Mouse (Mus musculus): Measurements from ENCODE around the gene Tnfrsf14. TPM values are rescaled to one million over a fixed set of nuclear protein-coding genes. Genes with fewer than 3 reads are reported as not detected.

Tnfrsf14 gene
- polyA plus RNA-seq, 1 experiment from 2014 or later, result not detected

GRCm38 (mm10) chr4:154942632-154943322, 14.4 kb upstream of the Tnfrsf14 start:
- WGBS, result 86% methylated on average over 10 of the region's 10 CpGs
- ATAC-seq (ENCODE audit: low read depth), result no peak
- no peak overlapping the region for H3K4me2 ChIP-seq (ENCODE audit: low read depth, low read length)
- H3K36me3 ChIP-seq (ENCODE audit: control insufficient read depth, insufficient read depth, low read length), result no peaks in the 10 kb centered on the region
- peaks cover 3% of the 10 kb centered on the region; the same call in 1 of the 2 replicates for H3K4me1 ChIP-seq (ENCODE audit: control insufficient read depth, insufficient read depth, low read length)
- no peaks in the 10 kb centered on the region for H3K27me3 ChIP-seq (ENCODE audit: control insufficient read depth, insufficient read depth, low read length)
- no peak overlapping the region for H3K27ac ChIP-seq (ENCODE audit: low read depth, low read length)
- H3K4me3 ChIP-seq (ENCODE audit: low read depth, low read length), result no peak overlapping the region
- H3K9me3 ChIP-seq (ENCODE audit: control insufficient read depth, low read length), result no peaks in the 10 kb centered on the region
- no peak overlapping the region for H3K9ac ChIP-seq (replicated peaks; ENCODE audit: low read depth, low read length)

GRCm38 (mm10) chr4:154941831-154942230, 13.5 kb upstream of the Tnfrsf14 start:
- no peak overlapping the region for H3K9ac ChIP-seq (replicated peaks; ENCODE audit: low read depth, low read length)
- H3K36me3 ChIP-seq (ENCODE audit: control insufficient read depth, insufficient read depth, low read length), result no peaks in the 10 kb centered on the region
- ATAC-seq (ENCODE audit: low read depth), result no peak
- H3K4me1 ChIP-seq (ENCODE audit: control insufficient read depth, insufficient read depth, low read length), result peaks cover 3% of the 10 kb centered on the region; the same call in 1 of the 2 replicates
- no peaks in the 10 kb centered on the region for H3K27me3 ChIP-seq (ENCODE audit: control insufficient read depth, insufficient read depth, low read length)
- WGBS, result 97% methylated on average over 5 of the region's 5 CpGs
- H3K9me3 ChIP-seq (ENCODE audit: control insufficient read depth, low read length), result no peaks in the 10 kb centered on the region
- H3K4me3 ChIP-seq (ENCODE audit: low read depth, low read length), result no peak overlapping the region
- H3K4me2 ChIP-seq (ENCODE audit: low read depth, low read length), result no peak overlapping the region
- H3K27ac ChIP-seq (ENCODE audit: low read depth, low read length), result no peak overlapping the region

GRCm38 (mm10) chr4:154940156-154940555, 11.8 kb upstream of the Tnfrsf14 start:
- 88% methylated on average over 2 of the region's 2 CpGs for WGBS
- Histone ChIP-seq H3K9me3 (ENCODE audit: control insufficient read depth, low read length) (no peaks in the 10 kb centered on the region), H3K27ac (ENCODE audit: low read depth, low read length) (no peak overlapping the region), H3K36me3 (ENCODE audit: control insufficient read depth, insufficient read depth, low read length) (no peaks in the 10 kb centered on the region), H3K4me1 (ENCODE audit: control insufficient read depth, insufficient read depth, low read length) (no peaks in the 10 kb centered on the region), H3K4me2 (ENCODE audit: low read depth, low read length) (no peak overlapping the region), H3K27me3 (ENCODE audit: control insufficient read depth, insufficient read depth, low read length) (no peaks in the 10 kb centered on the region), H3K9ac (replicated peaks; ENCODE audit: low read depth, low read length) (no peak overlapping the region), H3K4me3 (ENCODE audit: low read depth, low read length) (no peak overlapping the region)
- no peak for ATAC-seq (ENCODE audit: low read depth)

GRCm38 (mm10) chr4:154937746-154938145, 9.4 kb upstream of the Tnfrsf14 start:
- H3K27me3 ChIP-seq (ENCODE audit: control insufficient read depth, insufficient read depth, low read length), result no peaks in the 10 kb centered on the region
- H3K9ac ChIP-seq (replicated peaks; ENCODE audit: low read depth, low read length), result no peak overlapping the region
- H3K27ac ChIP-seq (ENCODE audit: low read depth, low read length), result no peak overlapping the region
- 88% methylated on average over 1 of the region's 1 CpGs for WGBS
- no peak for ATAC-seq (ENCODE audit: low read depth)
- no peaks in the 10 kb centered on the region for H3K4me1 ChIP-seq (ENCODE audit: control insufficient read depth, insufficient read depth, low read length)
- no peak overlapping the region for H3K4me2 ChIP-seq (ENCODE audit: low read depth, low read length)
- no peak overlapping the region for H3K4me3 ChIP-seq (ENCODE audit: low read depth, low read length)
- no peaks in the 10 kb centered on the region for H3K36me3 ChIP-seq (ENCODE audit: control insufficient read depth, insufficient read depth, low read length)
- H3K9me3 ChIP-seq (ENCODE audit: control insufficient read depth, low read length), result no peaks in the 10 kb centered on the region

GRCm38 (mm10) chr4:154936542-154937255, 8.3 kb upstream of the Tnfrsf14 start:
- ATAC-seq (ENCODE audit: low read depth), result no peak
- Histone ChIP-seq H3K4me3 (ENCODE audit: low read depth, low read length) (no peak overlapping the region), H3K36me3 (ENCODE audit: control insufficient read depth, insufficient read depth, low read length) (no peaks in the 10 kb centered on the region), H3K27ac (ENCODE audit: low read depth, low read length) (no peak overlapping the region), H3K4me2 (ENCODE audit: low read depth, low read length) (no peak overlapping the region), H3K9ac (replicated peaks; ENCODE audit: low read depth, low read length) (no peak overlapping the region), H3K4me1 (ENCODE audit: control insufficient read depth, insufficient read depth, low read length) (no peaks in the 10 kb centered on the region), H3K9me3 (ENCODE audit: control insufficient read depth, low read length) (no peaks in the 10 kb centered on the region), H3K27me3 (ENCODE audit: control insufficient read depth, insufficient read depth, low read length) (no peaks in the 10 kb centered on the region)
- WGBS, result 64% methylated on average over 8 of the region's 8 CpGs

- Histone ChIP-seq H3K4me2 (ENCODE audit: low read depth, low read length) (no peak overlapping the region), H3K4me3 (ENCODE audit: low read depth, low read length) (no peak overlapping the region), H3K9ac (replicated peaks; ENCODE audit: low read depth, low read length) (no peak overlapping the region), H3K9me3 (ENCODE audit: control insufficient read depth, low read length) (no peaks in the 10 kb centered on the region), H3K36me3 (ENCODE audit: control insufficient read depth, insufficient read depth, low read length) (no peaks in the 10 kb centered on the region), H3K27ac (ENCODE audit: low read depth, low read length) (no peak overlapping the region), H3K27me3 (ENCODE audit: control insufficient read depth, insufficient read depth, low read length) (no peaks in the 10 kb centered on the region), H3K4me1 (ENCODE audit: control insufficient read depth, insufficient read depth, low read length) (no peaks in the 10 kb centered on the region)
- no peak for ATAC-seq (ENCODE audit: low read depth)
- WGBS, result 79% methylated on average over 7 of the region's 7 CpGs
Measured at GRCm38 (mm10) chr4:154935788-154936187, 7.4 kb upstream of the Tnfrsf14 start.

- WGBS, result 84% methylated on average over 2 of the region's 2 CpGs
- Histone ChIP-seq H3K27ac (ENCODE audit: low read depth, low read length) (no peak overlapping the region), H3K4me2 (ENCODE audit: low read depth, low read length) (no peak overlapping the region), H3K9ac (replicated peaks; ENCODE audit: low read depth, low read length) (no peak overlapping the region), H3K9me3 (ENCODE audit: control insufficient read depth, low read length) (no peaks in the 10 kb centered on the region), H3K4me3 (ENCODE audit: low read depth, low read length) (no peak overlapping the region), H3K36me3 (ENCODE audit: control insufficient read depth, insufficient read depth, low read length) (no peaks in the 10 kb centered on the region), H3K4me1 (ENCODE audit: control insufficient read depth, insufficient read depth, low read length) (no peaks in the 10 kb centered on the region), H3K27me3 (ENCODE audit: control insufficient read depth, insufficient read depth, low read length) (no peaks in the 10 kb centered on the region)
- no peak for ATAC-seq (ENCODE audit: low read depth)
Measured at GRCm38 (mm10) chr4:154934800-154935199, 6.4 kb upstream of the Tnfrsf14 start.

GRCm38 (mm10) chr4:154933306-154933907, 5.0 kb upstream of the Tnfrsf14 start:
- WGBS, result 57% methylated on average over 13 of the region's 13 CpGs
- no peaks in the 10 kb centered on the region for H3K36me3 ChIP-seq (ENCODE audit: control insufficient read depth, insufficient read depth, low read length)

GRCm38 (mm10) chr4:154929088-154929660, 811 bp upstream of the Tnfrsf14 start:
- no peaks in the 10 kb centered on the region for H3K27me3 ChIP-seq (ENCODE audit: control insufficient read depth, insufficient read depth, low read length)
- no peaks in the 10 kb centered on the region for H3K9me3 ChIP-seq (ENCODE audit: control insufficient read depth, low read length)
- no peak overlapping the region for H3K4me2 ChIP-seq (ENCODE audit: low read depth, low read length)
- WGBS, result 78% methylated on average over 12 of the region's 12 CpGs
- no peak overlapping the region for H3K4me3 ChIP-seq (ENCODE audit: low read depth, low read length)
- no peak for ATAC-seq (ENCODE audit: low read depth)
- no peak overlapping the region for H3K27ac ChIP-seq (ENCODE audit: low read depth, low read length)
- no peaks in the 10 kb centered on the region for H3K4me1 ChIP-seq (ENCODE audit: control insufficient read depth, insufficient read depth, low read length)
- no peaks in the 10 kb centered on the region for H3K36me3 ChIP-seq (ENCODE audit: control insufficient read depth, insufficient read depth, low read length)
- no peak overlapping the region for H3K9ac ChIP-seq (replicated peaks; ENCODE audit: low read depth, low read length)

More at GRCm38 (mm10) chr4:154933306-154933907, 5.0 kb upstream of the Tnfrsf14 start:
- H3K27ac ChIP-seq (ENCODE audit: low read depth, low read length), result no peak overlapping the region
- no peak overlapping the region for H3K4me3 ChIP-seq (ENCODE audit: low read depth, low read length)
- no peak for ATAC-seq (ENCODE audit: low read depth)
- H3K9me3 ChIP-seq (ENCODE audit: control insufficient read depth, low read length), result no peaks in the 10 kb centered on the region
- no peak overlapping the region for H3K9ac ChIP-seq (replicated peaks; ENCODE audit: low read depth, low read length)
- H3K4me1 ChIP-seq (ENCODE audit: control insufficient read depth, insufficient read depth, low read length), result no peaks in the 10 kb centered on the region
- no peak overlapping the region for H3K4me2 ChIP-seq (ENCODE audit: low read depth, low read length)
- no peaks in the 10 kb centered on the region for H3K27me3 ChIP-seq (ENCODE audit: control insufficient read depth, insufficient read depth, low read length)
